12 mouse cellular contexts compared by ENCODE assay signal in the genomic region with DNA sequence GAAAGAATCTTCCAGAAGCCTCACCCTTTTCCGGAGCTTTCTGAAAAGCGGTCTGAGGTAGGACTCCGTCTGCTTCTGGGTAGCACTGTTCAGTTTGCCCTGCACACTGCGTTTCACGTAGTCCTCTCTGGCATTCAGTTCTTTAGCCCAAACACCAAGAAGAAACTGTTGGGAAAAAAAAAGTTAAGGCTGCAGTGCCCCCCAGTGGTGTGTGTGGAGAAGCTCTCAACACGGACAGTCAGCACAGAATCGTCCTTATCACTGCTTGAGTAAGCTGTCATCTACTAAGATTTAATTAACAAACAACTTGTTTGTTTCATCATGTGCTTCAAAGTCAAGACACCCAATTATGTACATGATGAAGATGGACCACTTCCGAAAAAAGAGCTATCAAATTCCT. TPM values are rescaled to one million over a fixed set of nuclear protein-coding genes. Genes with fewer than 3 reads are reported as not detected.
DNase-seq lines count a peak whose midpoint lies in the region; ATAC-seq and TF ChIP-seq lines count a peak whose summit lies in the region.
"Had no signal": no experiment of that assay in that cellular context is flagged by ENCODE, and none has a peak within 500 bp of the region (broad histone marks: within the 10 kb centered on the region; RNA-seq: fewer than 3 reads in every experiment).

No protein-coding gene starts in this region.

- H3K79me2 ChIP-seq in MEL (ENCODE audit: control insufficient read depth, insufficient read depth, low read length, poor library complexity): no peaks in the 10 kb centered on the region

- H3K36me3 ChIP-seq in heart, postnatal 0 days (replicated peaks; ENCODE audit: control insufficient read depth, insufficient read depth, low read length): peaks cover 79% of the 10 kb centered on the region
- H3K36me3 ChIP-seq in heart, embryonic 10.5 days: peaks cover 84% of the 10 kb centered on the region
- H3K36me3 ChIP-seq in MEL (ENCODE audit: control insufficient read depth in 1 of 2, insufficient read depth in 2 of 2, low read length in 2 of 2): peaks cover 0 to 31% of the 10 kb centered on the region in 2 experiments; a peak in 2 of 4 replicates
- H3K36me3 ChIP-seq in embryonic facial prominence, embryonic 11.5 days (replicated peaks; ENCODE audit: control insufficient read depth, insufficient read depth, low read depth, low read length): peaks cover 2% of the 10 kb centered on the region

- no peak overlapping the region for H3K9ac ChIP-seq in heart, postnatal 0 days (replicated peaks; ENCODE audit: low read depth, low read length)
- H3K9ac ChIP-seq in MEL (ENCODE audit: control insufficient read depth, low read depth, low read length, poor library complexity, severe bottlenecking): no peak overlapping the region
- H3K9ac ChIP-seq in embryonic facial prominence, embryonic 11.5 days (replicated peaks; ENCODE audit: low read length): no peak overlapping the region

- no peaks in the 10 kb centered on the region for H3K4me1 ChIP-seq in heart, postnatal 0 days (ENCODE audit: control insufficient read depth, insufficient read depth)
- H3K4me1 ChIP-seq in heart, embryonic 10.5 days: no peaks in the 10 kb centered on the region
- H3K4me1 ChIP-seq in lung, adult 2 months (ENCODE audit: control insufficient read depth, insufficient read depth, low read length): no peaks in the 10 kb centered on the region
- H3K4me1 ChIP-seq in MEL (ENCODE audit: control insufficient read depth in 1 of 2, insufficient read depth in 2 of 2, low read length in 2 of 2): no peaks in the 10 kb centered on the region
- no peaks in the 10 kb centered on the region for H3K4me1 ChIP-seq in embryonic facial prominence, embryonic 11.5 days (ENCODE audit: control insufficient read depth, insufficient read depth, low read length)

- H3K4me3 ChIP-seq in heart, postnatal 0 days (ENCODE audit: low read depth, low read length): no peak overlapping the region
- H3K4me3 ChIP-seq in heart, embryonic 10.5 days: no peak overlapping the region
- no peak overlapping the region for H3K4me3 ChIP-seq in lung, adult 2 months (replicated peaks; ENCODE audit: extremely low read depth, low read depth, low read length)
- no peak overlapping the region for H3K4me3 ChIP-seq in MEL (ENCODE audit: control insufficient read depth in 1 of 2, insufficient read depth in 1 of 2, low read depth in 2 of 2, low read length in 2 of 2)
- no peak overlapping the region for H3K4me3 ChIP-seq in embryonic facial prominence, embryonic 11.5 days (ENCODE audit: low read depth, low read length)
- H3K4me3 ChIP-seq: embryonic facial prominence, embryonic 13.5 days; myocyte had no signal

- H3K9me3 ChIP-seq in heart, postnatal 0 days (replicated peaks; ENCODE audit: control insufficient read depth, low read length): no peaks in the 10 kb centered on the region
- no peaks in the 10 kb centered on the region for H3K9me3 ChIP-seq in heart, embryonic 10.5 days
- H3K9me3 ChIP-seq in MEL (replicated peaks; ENCODE audit: insufficient read depth, low read length): no peaks in the 10 kb centered on the region
- no peaks in the 10 kb centered on the region for H3K9me3 ChIP-seq in embryonic facial prominence, embryonic 11.5 days (replicated peaks; ENCODE audit: control insufficient read depth, low read length)
- H3K9me3 ChIP-seq: embryonic facial prominence, embryonic 13.5 days had no signal

- ATAC-seq in heart, postnatal 0 days (ENCODE audit: insufficient read depth, low read depth): no peak
- ATAC-seq in embryonic facial prominence, embryonic 11.5 days (replicated peaks; ENCODE audit: insufficient number of reproducible peaks, low FRiP score, low TSS enrichment, low read depth): no peak

- no peak for TF ChIP-seq EP300 in heart, postnatal 0 days (IDR thresholded peaks at IDR 0.05; ENCODE audit: low read depth)
- no peak for TF ChIP-seq EP300 in MEL (IDR thresholded peaks at IDR 0.05; ENCODE audit: low read depth in 1 of 2, low read length in 2 of 2)

- TF ChIP-seq RAD21 in MEL (IDR thresholded peaks at IDR 0.05; ENCODE audit: low read depth, low read length): peak; percentile 39

- WGBS in heart, postnatal 0 days: 82% methylated on average over 8 of the region's 8 CpGs
- WGBS in heart, embryonic 10.5 days: 85% methylated on average over 8 of the region's 8 CpGs
- 75% methylated on average over 8 of the region's 8 CpGs for WGBS in lung, adult 2 months
- 89% methylated on average over 8 of the region's 8 CpGs for WGBS in embryonic facial prominence, embryonic 11.5 days

- peak; percentile 16 for DNase-seq in heart, postnatal 0 days (ENCODE audit: low spot score)
- DNase-seq in heart, embryonic 10.5 days (ENCODE audit: low spot score): no peak
- DNase-seq in lung, adult 2 months: no peak
- DNase-seq in lung, postnatal 14 days: no peak
- peak; percentile 17 for DNase-seq in MEL (ENCODE audit: low read depth, low spot score)
- peak; percentile 40 for DNase-seq in embryonic facial prominence, embryonic 11.5 days (ENCODE audit: low spot score)
- DNase-seq in cerebellum, adult 8-10 months: no peak
- DNase-seq: adrenal gland, postnatal 36 days; lung, postnatal 36 days; thymus, adult 2 months had no signal

- H3K27ac ChIP-seq in heart, postnatal 0 days (ENCODE audit: low read depth): no peak overlapping the region
- H3K27ac ChIP-seq in heart, embryonic 10.5 days: no peak overlapping the region
- H3K27ac ChIP-seq in MEL (ENCODE audit: control insufficient read depth, low read depth, low read length): no peak overlapping the region
- no peak overlapping the region for H3K27ac ChIP-seq in embryonic facial prominence, embryonic 11.5 days (replicated peaks; ENCODE audit: low read depth, low read length)

- H3K27me3 ChIP-seq in heart, postnatal 0 days (ENCODE audit: control insufficient read depth, insufficient read depth, low read length): no peaks in the 10 kb centered on the region
- H3K27me3 ChIP-seq in heart, embryonic 10.5 days (ENCODE audit: insufficient read depth, poor library complexity, severe bottlenecking): no peaks in the 10 kb centered on the region
- no peaks in the 10 kb centered on the region for H3K27me3 ChIP-seq in MEL (ENCODE audit: control insufficient read depth in 1 of 2, insufficient read depth in 2 of 2, low read length in 2 of 2)
- H3K27me3 ChIP-seq in embryonic facial prominence, embryonic 11.5 days (ENCODE audit: control insufficient read depth, insufficient read depth, low read length): no peaks in the 10 kb centered on the region
- H3K27me3 ChIP-seq: embryonic facial prominence, embryonic 13.5 days had no signal

- TF ChIP-seq POLR2A in lung, adult 2 months (IDR thresholded peaks at IDR 0.05; ENCODE audit: borderline replicate concordance, extremely low read depth, low read depth, low read length): no peak
- TF ChIP-seq POLR2A in MEL (IDR thresholded peaks at IDR 0.05; ENCODE audit: control insufficient read depth in 1 of 2, insufficient read depth in 1 of 2, low read depth in 1 of 2, low read length in 2 of 2, poor library complexity in 1 of 2): no peak

- TF ChIP-seq CTCF in heart, postnatal 0 days (IDR thresholded peaks at IDR 0.05; ENCODE audit: low read depth): peak; percentile 27
- TF ChIP-seq CTCF in lung, adult 2 months (IDR thresholded peaks at IDR 0.05; ENCODE audit: insufficient read depth, low read length): peak; percentile 17; the same call in 1 of the 2 replicates
- peak; percentile 25 to 45 (median 41); a peak in 4 of 6 replicates for TF ChIP-seq CTCF in MEL (IDR thresholded peaks at IDR 0.05 in 2 of 3, conservative IDR thresholded peaks at IDR 0.05 in 1 of 3; ENCODE audit: control insufficient read depth in 1 of 3, insufficient read depth in 1 of 3, low read depth in 2 of 3, low read length in 3 of 3, poor library complexity in 1 of 3, severe bottlenecking in 1 of 3)

- H3K4me2 ChIP-seq in heart, postnatal 0 days (ENCODE audit: low read depth, low read length): no peak overlapping the region
- H3K4me2 ChIP-seq in embryonic facial prominence, embryonic 11.5 days (ENCODE audit: low read depth, low read length): no peak overlapping the region
- H3K4me2 ChIP-seq: embryonic facial prominence, embryonic 13.5 days had no signal

TF ChIP-seq in MEL, 35 proteins besides CTCF, POLR2A, EP300 and RAD21:
- TF ChIP-seq MAFK (IDR thresholded peaks at IDR 0.05; ENCODE audit: borderline replicate concordance, low read depth, low read length) (no peak), USF2 (IDR thresholded peaks at IDR 0.05; ENCODE audit: borderline replicate concordance in 1 of 2, insufficient read depth in 1 of 2, low read depth in 1 of 2, low read length in 2 of 2) (no peak), ZMIZ1 (IDR thresholded peaks at IDR 0.05; ENCODE audit: low read depth, low read length) (no peak), SIN3A (IDR thresholded peaks at IDR 0.05; ENCODE audit: low read length) (no peak), SMC3 (IDR thresholded peaks at IDR 0.05; ENCODE audit: low read depth, low read length) (peak; percentile 44), JUND (IDR thresholded peaks at IDR 0.05; ENCODE audit: low read depth, low read length) (no peak)

RNA-seq across cellular contexts. Expression of a gene that starts 16.1 kb away (rescaled TPM):
- 23.8 and 24.3 TPM in 2 replicates for total RNA-seq in heart, postnatal 0 days (2014; rRNA removed; ENCODE audit: low replicate concordance)
- 24.5 and 24.6 TPM in 2 replicates for polyA plus RNA-seq in heart, postnatal 0 days (2015; fragmentation: Nextera tagmentation; extraction: Ambion mirVana)
- 31.1 and 33.3 TPM in 2 replicates for polyA plus RNA-seq in heart, embryonic 10.5 days (2016; fragmentation: Nextera tagmentation; extraction: Ambion mirVana)
- polyA plus RNA-seq in lung, adult 2 months (2012; rRNA removed): 10.6 and 15.2 TPM in 2 replicates
- 29.2 and 31.2 TPM in 2 replicates for total RNA-seq in MEL (2012; rRNA removed)
- polyA plus RNA-seq in MEL (2012; ENCODE audit: insufficient read depth in 1 of 2, insufficient read length in 2 of 2, low read depth in 1 of 2, low replicate concordance in 2 of 2, missing spikeins in 1 of 2): 10 to 100 TPM in 1 of 2 experiments, not detected in 1; 26.3 TPM
- 37.7 and 41.9 TPM in 2 replicates for polyA plus RNA-seq in embryonic facial prominence, embryonic 11.5 days (2014; fragmentation: Nextera tagmentation; extraction: Ambion mirVana)

Comparison
In these comparisons a context has a peak if more than half of its experiments do, and no peak if none do; other contexts are left out.
1. DNase-seq: peak in heart, postnatal 0 days (single experiment), MEL (single experiment) and embryonic facial prominence, embryonic 11.5 days (single experiment); none in heart, embryonic 10.5 days (single experiment), lung, adult 2 months (single experiment), lung, postnatal 14 days (single experiment) and cerebellum, adult 8-10 months (single experiment).
2. Peak in every context shown above with its lines, with median percentiles within 50 percentile points of each other: CTCF ChIP-seq.